Mouse (Mus musculus) midbrain, embryonic 12.5 days (tissue): ENCODE data around the gene Hist1h2bh. TPM values are rescaled to one million over a fixed set of nuclear protein-coding genes. Genes with fewer than 3 reads are reported as not detected.
"Not testable (repeated sequence)": the region's sequence is repeated elsewhere in the genome, so short reads cannot be mapped to it uniquely, and the experiment has no call there.

Experiments
- ATAC-seq: fragments of 200-750 bp; cut with Nextera tagmentation; 2 replicates; pipeline ENCODE4 v1.8.0; 2017; ENCODE audit warnings: low read depth, moderate TSS enrichment, moderate library complexity; ENCODE audit not compliant: low FRiP score
- H3K27ac ChIP-seq: fragments of 300-500 bp; sonication (generic); replicated peaks from 2 replicates; pipeline ENCODE4 v1.5.1; 2016; ENCODE audit warnings: mild to moderate bottlenecking
- H3K27me3 ChIP-seq: fragments of 300-500 bp; sonication (generic); 2 replicates; pipeline ENCODE4 v1.6.1; 2016; ENCODE audit warnings: mild to moderate bottlenecking
- H3K36me3 ChIP-seq: fragments of 300-500 bp; sonication (generic); 2 replicates; pipeline ENCODE4 v1.6.1; 2016
- H3K4me1 ChIP-seq: fragments of 300-500 bp; sonication (generic); 2 replicates; pipeline ENCODE4 v1.6.1; 2016
- H3K4me2 ChIP-seq: fragments of 300-500 bp; sonication (generic); replicated peaks from 2 replicates; pipeline ENCODE4 v1.6.1; 2016; ENCODE audit warnings: mild to moderate bottlenecking, moderate library complexity
- H3K4me3 ChIP-seq: fragments of 300-500 bp; sonication (generic); 2 replicates; pipeline ENCODE4 v1.5.1; 2016; ENCODE audit warnings: mild to moderate bottlenecking
- H3K9ac ChIP-seq: fragments of 300-500 bp; sonication (generic); replicated peaks from 2 replicates; pipeline ENCODE4 v1.6.1; 2016; ENCODE audit warnings: mild to moderate bottlenecking, moderate library complexity
- H3K9me3 ChIP-seq: fragments of 300-500 bp; sonication (generic); 2 replicates; pipeline ENCODE4 v1.6.1; 2016; ENCODE audit warnings: mild to moderate bottlenecking
- WGBS: fragments of 180-500 bp; shearing (Covaris S2); methylation state at CpG from one replicate; pipeline ENCODE4 v1.1.7; 2016; 5-methylcytosine and 5-hydroxymethylcytosine counted together
- polyA plus RNA-seq: library from polyadenylated mRNA; unstranded; fragments of >200 nt; fragmentation: Nextera tagmentation; extraction: Ambion mirVana; gene quantifications from 2 replicates; pipeline ENCODE4 v1.2.1, GENCODE M21; 2016

Gene Hist1h2bh
- 0.56 and 0.64 TPM in 2 replicates for polyA plus RNA-seq

DNA sequence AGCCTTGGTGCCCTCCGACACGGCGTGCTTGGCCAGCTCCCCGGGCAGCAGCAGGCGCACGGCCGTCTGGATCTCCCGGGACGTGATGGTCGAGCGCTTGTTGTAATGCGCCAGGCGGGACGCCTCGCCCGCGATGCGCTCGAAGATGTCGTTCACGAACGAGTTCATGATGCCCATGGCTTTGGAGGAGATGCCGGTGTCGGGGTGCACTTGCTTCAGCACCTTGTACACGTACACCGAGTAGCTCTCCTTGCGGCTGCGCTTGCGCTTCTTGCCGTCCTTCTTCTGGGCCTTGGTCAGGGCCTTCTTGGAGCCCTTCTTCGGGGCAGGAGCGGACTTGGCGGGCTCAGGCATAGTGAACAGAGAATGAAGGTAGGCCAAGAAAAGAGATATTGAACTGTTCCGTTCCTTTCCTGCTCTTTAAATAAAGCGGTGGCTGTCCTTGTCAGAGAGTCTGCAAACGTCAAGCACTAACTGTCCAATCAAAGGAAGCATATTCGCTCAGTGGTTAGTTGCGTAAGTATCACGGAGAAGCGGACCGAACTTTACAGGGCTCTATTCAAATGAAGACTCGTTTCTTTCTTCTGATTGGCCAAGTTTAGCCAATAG lies at the start of gene Hist1h2bh:
Hist1h2bh (minus strand) TSS at position 394 of the 609 bp plus-strand sequence.
- peak; percentile 88 for ATAC-seq
- H3K9me3 ChIP-seq, H3K36me3 ChIP-seq, H3K4me1 ChIP-seq, H3K27me3 ChIP-seq: not testable (repeated sequence)
- Histone ChIP-seq H3K4me3 (peak within 1 kb of the TSS; percentile 51), H3K9ac (peak within 1 kb of the TSS; percentile 54), H3K4me2 (peak within 1 kb of the TSS; percentile 63), H3K27ac (peak within 1 kb of the TSS; percentile 92)
- WGBS: under 1% methylated on average over 29 of the region's 42 CpGs

DNA sequence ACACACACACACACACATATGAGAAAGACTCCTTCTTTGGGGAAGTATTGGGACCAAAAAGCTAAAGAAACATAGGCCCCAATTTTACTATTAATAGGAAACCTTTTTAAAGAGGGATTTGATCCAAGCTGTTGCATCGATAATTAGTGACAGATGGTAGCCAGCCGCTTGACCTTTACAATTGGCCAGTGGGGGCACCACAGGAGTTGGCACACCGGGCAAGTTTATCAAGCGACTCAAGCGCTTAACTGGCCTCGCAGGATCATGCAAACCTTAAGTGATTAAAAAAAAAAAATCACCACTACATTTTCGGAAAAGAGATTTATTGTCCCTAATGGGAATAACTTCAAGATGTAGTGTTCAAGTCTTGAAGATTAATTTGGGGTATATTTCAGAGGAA lies 49.4 kb upstream of the Hist1h2bh start:
- WGBS: 86% methylated on average over 7 of the region's 7 CpGs

DNA sequence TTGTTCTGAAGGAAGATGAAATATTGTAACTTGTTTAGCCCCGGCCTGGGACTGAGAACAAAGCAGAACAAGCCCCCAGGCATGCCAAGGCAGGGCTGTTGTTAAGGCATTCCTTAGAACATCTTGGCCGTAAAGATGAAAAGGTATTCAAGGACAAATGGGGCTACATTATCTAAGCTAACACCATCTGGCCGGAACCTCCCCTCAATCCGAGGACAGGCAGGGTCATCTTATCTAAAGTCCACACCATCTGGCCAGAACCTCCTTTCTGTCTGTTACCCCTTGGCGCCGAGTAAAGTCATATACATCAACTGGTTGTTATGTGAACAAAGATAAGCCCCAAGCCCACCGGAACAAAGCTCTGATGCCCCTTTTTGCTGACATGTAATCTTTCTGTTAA lies 48.7 kb upstream of the Hist1h2bh start:
- not testable (repeated sequence) for H3K36me3 ChIP-seq, H3K9ac ChIP-seq, H3K4me1 ChIP-seq, H3K4me3 ChIP-seq, H3K9me3 ChIP-seq, H3K27me3 ChIP-seq, ATAC-seq, H3K4me2 ChIP-seq, H3K27ac ChIP-seq
- 88% methylated on average over 7 of the region's 7 CpGs for WGBS

More for the DNA sequence above, 49.4 kb upstream of the Hist1h2bh start:
- H3K27me3 ChIP-seq: no peaks in the 10 kb centered on the region
- H3K36me3 ChIP-seq: no peaks in the 10 kb centered on the region
- H3K9ac ChIP-seq: no peak overlapping the region
- no peak overlapping the region for H3K27ac ChIP-seq
- no peak overlapping the region for H3K4me2 ChIP-seq
- ATAC-seq: no peak
- no peak overlapping the region for H3K4me3 ChIP-seq
- H3K4me1 ChIP-seq: no peaks in the 10 kb centered on the region
- H3K9me3 ChIP-seq: no peaks in the 10 kb centered on the region

DNA sequence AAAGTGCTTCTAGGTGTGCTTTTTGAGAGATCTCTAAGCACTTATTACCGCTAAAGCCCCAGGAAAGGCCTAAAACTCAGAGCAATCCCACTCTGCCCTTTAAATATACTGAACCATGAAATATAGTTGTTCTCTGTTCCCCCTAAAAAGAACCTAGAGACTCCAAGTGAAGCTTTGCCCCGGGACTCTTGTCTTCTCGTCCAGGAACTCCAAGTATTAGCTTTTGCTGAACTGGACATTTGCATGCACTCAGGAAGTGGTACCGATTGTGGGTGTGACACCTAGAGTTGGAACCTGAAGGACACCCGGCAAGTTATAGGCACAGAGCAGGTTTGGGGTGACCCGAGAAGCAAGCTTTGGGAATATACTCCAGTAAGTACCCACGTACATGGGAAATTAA lies 48.0 kb upstream of the Hist1h2bh start:
- 94% methylated on average over 7 of the region's 7 CpGs for WGBS
- ATAC-seq: no peak
- H3K27ac ChIP-seq: no peak overlapping the region

DNA sequence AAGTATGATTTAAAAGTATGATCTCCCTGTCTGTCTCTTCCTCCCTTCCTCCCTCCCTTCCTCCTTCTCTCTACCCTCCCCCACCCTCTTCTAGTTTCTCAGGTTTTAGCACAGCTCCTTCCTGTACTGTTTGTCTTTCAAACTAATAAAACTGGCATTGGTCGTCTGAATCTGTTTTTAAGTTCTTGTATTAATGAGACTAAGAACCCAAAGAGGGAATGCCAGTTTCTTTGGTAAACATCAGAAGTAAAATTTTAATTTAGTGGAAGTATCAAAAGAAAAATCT lies 43.7 kb upstream of the Hist1h2bh start:
- no peaks in the 10 kb centered on the region for H3K27me3 ChIP-seq
- no peaks in the 10 kb centered on the region for H3K9me3 ChIP-seq
- peak overlapping the region; percentile 93 for H3K27ac ChIP-seq
- 9% methylated on average over 1 of the region's 1 CpGs for WGBS
- H3K4me2 ChIP-seq: peak overlapping the region; percentile 60
- H3K4me3 ChIP-seq: peak overlapping the region; percentile 48
- ATAC-seq: no peak
- peaks cover 32% of the 10 kb centered on the region for H3K4me1 ChIP-seq
- no peaks in the 10 kb centered on the region for H3K36me3 ChIP-seq
- H3K9ac ChIP-seq: peak overlapping the region; percentile 44

More for the DNA sequence above, 48.0 kb upstream of the Hist1h2bh start:
- Histone ChIP-seq H3K4me3 (no peak overlapping the region), H3K27me3 (no peaks in the 10 kb centered on the region), H3K4me2 (no peak overlapping the region), H3K36me3 (no peaks in the 10 kb centered on the region), H3K4me1 (peaks cover 7% of the 10 kb centered on the region; the same call in 1 of the 2 replicates), H3K9ac (no peak overlapping the region), H3K9me3 (no peaks in the 10 kb centered on the region)

DNA sequence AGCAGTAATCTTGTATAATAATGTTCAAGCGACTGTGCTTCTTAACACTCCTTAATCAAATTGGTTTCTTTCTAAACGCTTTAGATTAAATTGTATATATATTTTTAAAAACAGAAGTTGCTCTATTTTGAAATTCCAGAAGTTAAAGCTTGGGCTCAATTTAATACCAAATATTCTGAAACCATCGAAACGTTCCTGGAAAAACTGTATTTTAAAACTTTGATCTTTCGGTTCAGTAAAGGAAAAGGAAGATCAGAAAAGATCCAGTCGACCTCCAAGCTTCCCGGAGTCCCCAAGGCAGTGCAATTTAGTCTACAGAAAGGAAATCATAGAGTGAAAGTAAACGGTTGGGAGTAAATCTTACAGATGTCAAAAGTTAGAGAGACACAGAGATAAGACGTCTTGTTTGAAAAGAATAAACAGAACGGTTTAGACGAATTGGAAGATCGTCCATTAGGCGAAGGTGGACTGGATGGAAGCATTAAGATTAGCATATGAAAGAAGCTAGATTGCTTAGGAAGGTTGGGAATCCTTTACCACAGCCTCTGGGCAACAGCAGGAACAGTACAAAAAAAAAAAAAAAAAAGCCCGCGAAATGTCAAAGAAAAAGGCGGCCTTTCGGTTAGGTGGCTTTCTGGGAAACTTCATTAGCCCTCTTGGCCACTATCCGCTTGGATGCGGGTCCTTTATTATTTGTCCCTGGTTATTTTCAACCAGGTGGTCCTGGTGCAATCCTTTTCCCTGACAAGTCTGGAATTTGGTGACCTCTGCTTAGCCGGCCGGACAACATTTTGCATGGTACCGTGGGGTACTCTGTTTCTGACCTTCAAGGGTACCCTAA lies 43.1 kb upstream of the Hist1h2bh start:
- peak overlapping the region; percentile 44 for H3K9ac ChIP-seq

DNA sequence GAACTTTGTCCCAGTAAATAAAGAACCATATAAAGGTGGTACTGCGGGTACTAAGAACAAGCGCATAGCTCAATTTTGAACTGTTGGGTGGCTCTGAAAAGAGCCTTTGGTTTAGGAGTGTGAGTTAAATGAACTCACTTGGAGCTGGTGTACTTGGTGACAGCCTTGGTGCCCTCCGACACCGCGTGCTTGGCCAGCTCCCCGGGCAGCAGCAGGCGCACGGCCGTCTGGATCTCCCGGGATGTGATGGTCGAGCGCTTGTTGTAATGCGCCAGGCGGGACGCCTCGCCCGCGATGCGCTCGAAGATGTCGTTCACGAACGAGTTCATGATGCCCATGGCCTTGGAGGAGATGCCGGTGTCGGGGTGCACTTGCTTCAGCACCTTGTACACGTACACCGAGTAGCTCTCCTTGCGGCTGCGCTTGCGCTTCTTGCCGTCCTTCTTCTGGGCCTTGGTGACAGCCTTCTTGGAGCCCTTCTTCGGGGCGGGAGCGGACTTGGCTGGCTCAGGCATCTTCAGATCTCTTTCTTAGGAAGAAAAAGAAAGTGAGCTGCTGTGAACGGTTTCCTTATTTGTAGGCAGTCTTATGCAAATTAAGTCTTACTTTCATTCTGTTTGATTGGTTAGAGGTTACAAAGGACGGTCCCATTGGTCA lies 42.4 kb upstream of the Hist1h2bh start:
- H3K9me3 ChIP-seq, H3K36me3 ChIP-seq, H3K27me3 ChIP-seq: not testable (repeated sequence)
- H3K27ac ChIP-seq: peak overlapping the region; percentile 95
- WGBS: under 1% methylated on average over 27 of the region's 36 CpGs
- H3K4me2 ChIP-seq: peak overlapping the region; percentile 77
- peak overlapping the region; percentile 62 for H3K9ac ChIP-seq
- ATAC-seq: peak; percentile 84
- H3K4me1 ChIP-seq: peaks cover 34% of the 10 kb centered on the region
- H3K4me3 ChIP-seq: peak overlapping the region; percentile 48

More for the DNA sequence above, 43.1 kb upstream of the Hist1h2bh start:
- H3K4me2 ChIP-seq: peak overlapping the region; percentile 60
- peaks cover 34% of the 10 kb centered on the region for H3K4me1 ChIP-seq
- H3K27me3 ChIP-seq: no peaks in the 10 kb centered on the region
- no peak; the same call in 1 of the 2 replicates for ATAC-seq
- H3K27ac ChIP-seq: peak overlapping the region; percentile 95
- H3K9me3 ChIP-seq: no peaks in the 10 kb centered on the region
- WGBS: 2% methylated on average over 22 of the region's 22 CpGs
- no peaks in the 10 kb centered on the region for H3K36me3 ChIP-seq
- peak overlapping the region; percentile 48 for H3K4me3 ChIP-seq

DNA sequence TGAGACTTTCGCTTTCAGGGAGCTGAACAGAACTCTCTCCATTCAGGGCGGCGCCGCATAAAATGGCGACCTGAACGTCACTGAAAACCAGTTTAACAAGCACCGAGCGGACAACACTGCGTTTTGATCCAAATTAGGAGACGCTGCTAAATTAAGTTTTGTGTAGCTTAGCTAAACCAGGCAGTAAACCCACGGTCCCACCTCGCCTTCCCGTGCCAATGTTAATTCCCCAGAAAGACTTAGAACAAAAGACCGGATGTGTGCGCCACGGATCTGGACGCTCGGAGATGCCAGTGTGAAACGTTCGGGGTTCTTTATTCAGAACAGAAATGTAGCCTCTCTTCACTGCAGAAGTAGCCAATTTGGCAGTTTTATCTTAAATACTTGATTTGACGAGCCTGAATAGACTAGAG lies 41.8 kb upstream of the Hist1h2bh start:
- H3K4me3 ChIP-seq: peak overlapping the region; percentile 48
- peak overlapping the region; percentile 62 for H3K9ac ChIP-seq
- H3K4me1 ChIP-seq: peaks cover 34% of the 10 kb centered on the region
- peak overlapping the region; percentile 95 for H3K27ac ChIP-seq
- ATAC-seq: peak; percentile 7; the same call in 1 of the 2 replicates
- 0% methylated on average over 21 of the region's 21 CpGs for WGBS
- no peaks in the 10 kb centered on the region for H3K27me3 ChIP-seq
- peak overlapping the region; percentile 77 for H3K4me2 ChIP-seq
- no peaks in the 10 kb centered on the region for H3K9me3 ChIP-seq
- no peaks in the 10 kb centered on the region for H3K36me3 ChIP-seq

DNA sequence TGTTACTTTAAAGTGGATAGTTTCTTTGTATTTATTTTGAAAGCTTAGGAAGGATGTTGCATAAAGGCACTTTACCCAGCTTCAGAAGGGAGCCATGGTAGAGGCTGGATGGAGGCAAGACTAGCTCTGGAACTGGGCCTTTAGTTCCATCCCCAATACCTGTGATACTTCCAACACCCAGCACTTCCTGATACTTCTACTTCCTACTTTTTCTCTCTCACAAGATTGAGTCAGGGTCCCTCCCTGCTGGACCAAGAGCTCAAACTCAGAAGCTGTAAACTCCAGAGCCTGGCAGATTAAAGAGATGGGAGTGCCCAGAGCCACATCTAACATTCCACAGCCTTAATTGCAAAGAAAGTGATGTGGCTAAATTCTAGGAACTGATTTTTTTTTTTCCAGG lies 41.1 kb upstream of the Hist1h2bh start:
- H3K4me3 ChIP-seq: peak overlapping the region; percentile 48; the same call in 1 of the 2 replicates
- H3K9me3 ChIP-seq: no peaks in the 10 kb centered on the region
- H3K27me3 ChIP-seq: no peaks in the 10 kb centered on the region
- peaks cover 34% of the 10 kb centered on the region for H3K4me1 ChIP-seq
- ATAC-seq: no peak
- H3K27ac ChIP-seq: peak overlapping the region; percentile 95
- H3K4me2 ChIP-seq: peak overlapping the region; percentile 77
- H3K36me3 ChIP-seq: no peaks in the 10 kb centered on the region
- H3K9ac ChIP-seq: peak overlapping the region; percentile 62; the same call in 1 of the 2 replicates

DNA sequence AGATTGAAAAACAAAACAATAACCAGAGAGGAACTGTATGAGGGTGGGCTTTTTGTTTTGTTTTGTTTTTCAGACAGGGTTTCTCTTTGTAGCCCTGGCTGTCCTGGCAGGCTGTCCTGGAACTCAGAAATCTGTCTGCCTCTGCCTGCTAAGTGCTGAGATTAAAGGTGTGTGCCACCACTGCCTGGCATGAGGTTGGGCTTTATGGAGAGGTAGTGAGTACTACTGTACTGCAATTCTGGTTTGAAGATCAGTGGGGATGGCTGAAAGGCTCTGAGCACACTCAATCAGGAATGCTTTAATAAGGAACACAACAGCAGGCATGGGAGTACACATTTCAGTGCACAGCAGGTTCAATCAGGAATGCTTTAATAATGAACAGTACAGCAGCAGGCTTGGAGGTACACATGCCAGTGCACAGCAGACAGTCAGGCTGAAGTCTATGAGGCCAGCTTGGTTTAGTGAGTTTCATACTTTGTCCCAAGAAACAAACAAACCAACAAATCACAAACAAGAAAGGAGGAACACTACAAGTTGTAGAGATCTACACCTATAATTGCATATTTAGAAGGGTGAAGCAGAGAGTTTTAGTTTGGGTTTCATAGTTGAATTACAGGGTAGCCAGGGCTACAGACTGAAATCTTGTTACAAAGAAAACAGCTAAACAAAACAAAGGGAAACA lies 40.3 kb upstream of the Hist1h2bh start:
- H3K27ac ChIP-seq: peak overlapping the region; percentile 95
- no peak overlapping the region for H3K4me3 ChIP-seq
- no peak overlapping the region for H3K9ac ChIP-seq
- H3K9me3 ChIP-seq: no peaks in the 10 kb centered on the region
- H3K4me1 ChIP-seq: peaks cover 34% of the 10 kb centered on the region
- no peaks in the 10 kb centered on the region for H3K27me3 ChIP-seq
- H3K4me2 ChIP-seq: peak overlapping the region; percentile 82
- no peak for ATAC-seq
- no peaks in the 10 kb centered on the region for H3K36me3 ChIP-seq

DNA sequence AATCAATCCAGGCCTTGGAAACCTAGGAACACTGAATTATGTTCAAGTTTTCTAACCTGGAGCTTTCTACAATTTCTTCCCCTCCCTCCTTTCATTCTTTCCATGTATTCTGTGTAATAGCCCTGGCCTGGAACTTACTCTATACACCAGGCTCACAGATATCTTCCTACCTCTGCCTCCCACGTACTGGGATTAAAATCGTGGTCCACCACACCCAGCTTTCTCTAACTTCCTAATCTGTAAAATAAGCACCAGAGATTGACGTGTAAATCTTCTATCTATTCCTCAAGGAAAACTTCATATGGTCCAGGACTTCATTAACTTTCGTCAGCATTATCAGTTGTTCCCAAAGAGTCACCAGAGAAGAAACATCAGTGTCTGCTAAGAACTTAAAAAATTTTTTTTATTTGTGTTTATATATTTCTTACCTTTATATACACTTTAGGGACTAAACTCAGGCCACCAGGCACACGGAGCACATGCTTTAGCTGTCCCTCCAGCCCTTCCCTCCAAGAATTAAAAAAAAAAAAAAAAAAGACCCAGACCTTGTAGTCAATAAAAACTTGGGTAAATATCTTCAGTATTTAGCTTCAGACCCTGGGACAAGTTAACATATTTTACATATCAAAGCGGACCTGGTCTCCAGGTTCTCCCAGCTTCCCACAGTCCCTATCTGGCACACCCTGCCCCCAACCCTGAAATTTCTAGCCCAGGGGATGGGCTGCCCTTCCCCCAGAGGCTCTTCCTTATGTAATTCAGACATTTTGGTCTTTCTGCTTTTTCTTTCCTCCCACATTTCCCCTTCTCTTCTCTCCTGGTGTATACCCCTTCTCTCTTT lies 39.2 kb upstream of the Hist1h2bh start:
- no peaks in the 10 kb centered on the region for H3K9me3 ChIP-seq
- H3K27me3 ChIP-seq: no peaks in the 10 kb centered on the region
- H3K4me3 ChIP-seq: peak overlapping the region; percentile 51
- WGBS: 4% methylated on average over 6 of the region's 6 CpGs
- H3K9ac ChIP-seq: peak overlapping the region; percentile 70
- H3K4me2 ChIP-seq: peak overlapping the region; percentile 82
- peaks cover 34% of the 10 kb centered on the region for H3K4me1 ChIP-seq
- no peaks in the 10 kb centered on the region for H3K36me3 ChIP-seq
- ATAC-seq: no peak
- H3K27ac ChIP-seq: peak overlapping the region; percentile 95
